Mouse (Mus musculus) thymus, postnatal 10 days (tissue): ENCODE data around the gene Prx.
A peak's percentile ranks its signal among the peaks of the same experiment; 100 is the strongest.
"Not testable (repeated sequence)": the region's sequence is repeated elsewhere in the genome, so short reads cannot be mapped to it uniquely, and the experiment has no call there.

Experiments
- DNase-seq, 2 experiments: peaks; one replicate each; pipeline ENCODE4 v3.0.0; 2021; ENCODE audit warnings: low spot score in 2 of 2

The Prx gene

GRCm38 (mm10) chr7:27483860-27484259 lies 15.3 kb upstream of the Prx start:
- no peak for DNase-seq

DNA sequence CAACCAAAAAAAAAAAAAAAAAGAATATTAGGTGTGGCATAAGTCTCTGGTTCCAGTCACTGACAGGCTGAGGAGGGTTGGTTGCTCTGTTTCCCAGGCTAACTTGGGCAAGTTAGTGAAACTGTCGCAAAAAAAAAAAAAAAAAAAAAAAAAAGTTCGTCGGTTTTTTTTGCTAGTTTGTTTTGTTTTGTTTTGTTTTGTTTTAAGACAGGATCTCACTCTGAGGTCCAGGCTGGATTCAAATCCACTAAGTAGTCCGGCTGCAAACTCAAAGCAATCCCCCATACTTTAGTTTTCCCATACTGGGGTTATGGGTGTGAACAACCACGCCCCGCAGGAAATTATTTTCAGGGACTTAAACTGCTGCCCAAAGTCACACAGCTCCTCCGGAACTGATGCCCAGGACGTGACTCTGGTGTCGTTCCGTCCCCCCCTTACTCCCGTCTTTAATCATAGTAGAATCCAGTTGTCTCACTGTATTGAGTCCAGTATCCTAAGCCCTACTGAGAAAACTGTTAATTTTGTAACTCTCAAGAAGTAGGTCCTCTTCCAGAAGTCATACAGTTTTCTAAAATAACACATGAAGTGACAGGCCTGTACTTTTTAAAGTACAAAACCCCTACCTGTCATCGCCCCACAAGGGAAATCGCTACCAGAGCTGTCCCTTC lies 12.9 kb upstream of the Prx start:
- DNase-seq, result peak; percentile 25 to 43

DNA sequence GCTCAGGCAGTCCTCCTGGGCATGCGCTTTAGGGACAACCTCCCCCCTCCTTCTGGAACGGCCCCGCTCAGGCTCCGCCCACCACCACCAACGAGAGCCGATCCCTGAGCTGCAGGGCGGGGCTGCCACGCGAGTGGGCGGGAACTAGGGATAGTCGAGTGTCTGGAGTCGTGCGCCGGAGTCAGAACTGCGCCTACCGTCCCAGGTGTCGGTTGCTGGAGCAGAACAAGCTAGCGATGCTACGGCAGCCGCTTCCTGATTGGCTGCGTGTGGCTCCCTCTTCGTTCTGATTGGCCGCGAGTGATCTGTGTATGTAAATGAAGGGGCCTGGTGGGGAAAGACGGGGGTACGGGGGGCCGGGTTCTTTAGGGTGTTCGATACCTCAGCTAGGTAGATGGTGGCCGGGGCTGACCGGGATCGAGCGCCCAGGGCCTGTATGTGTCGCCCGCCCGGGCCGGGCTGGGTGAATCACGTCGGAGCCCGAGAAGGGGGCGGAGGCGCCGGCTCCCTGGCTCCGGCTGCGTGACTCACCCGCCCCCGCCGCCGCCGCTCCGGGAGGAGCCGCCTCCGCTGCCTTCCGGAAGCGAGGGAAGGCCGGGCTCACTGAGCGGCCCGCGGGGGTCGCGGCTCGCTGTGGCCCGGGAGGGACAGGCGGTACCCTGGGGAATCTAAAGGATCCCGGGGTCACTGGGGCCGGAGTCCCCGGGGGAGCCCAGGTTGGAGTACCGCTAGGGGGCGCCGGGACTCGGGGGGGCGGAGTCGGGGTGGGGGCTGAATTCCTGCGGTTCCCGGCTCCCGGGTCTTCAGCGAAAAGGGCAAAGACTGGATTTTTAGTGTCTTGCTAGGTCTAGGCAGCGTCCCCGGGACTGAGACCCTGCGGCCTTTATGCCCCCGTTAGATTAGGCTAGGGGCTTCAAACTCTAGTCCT lies 12.1 kb upstream of the Prx start, which contains the start of gene Sertad1:
Gene Sertad1 (plus strand): TSS at position 141 of the 928 bp plus-strand sequence.
- peak; percentile 99 to 100 for DNase-seq

GRCm38 (mm10) chr7:27487740-27488268 lies 11.3 kb upstream of the Prx start:
- peak in 1 of 2 experiments; percentile 38 for DNase-seq

DNA sequence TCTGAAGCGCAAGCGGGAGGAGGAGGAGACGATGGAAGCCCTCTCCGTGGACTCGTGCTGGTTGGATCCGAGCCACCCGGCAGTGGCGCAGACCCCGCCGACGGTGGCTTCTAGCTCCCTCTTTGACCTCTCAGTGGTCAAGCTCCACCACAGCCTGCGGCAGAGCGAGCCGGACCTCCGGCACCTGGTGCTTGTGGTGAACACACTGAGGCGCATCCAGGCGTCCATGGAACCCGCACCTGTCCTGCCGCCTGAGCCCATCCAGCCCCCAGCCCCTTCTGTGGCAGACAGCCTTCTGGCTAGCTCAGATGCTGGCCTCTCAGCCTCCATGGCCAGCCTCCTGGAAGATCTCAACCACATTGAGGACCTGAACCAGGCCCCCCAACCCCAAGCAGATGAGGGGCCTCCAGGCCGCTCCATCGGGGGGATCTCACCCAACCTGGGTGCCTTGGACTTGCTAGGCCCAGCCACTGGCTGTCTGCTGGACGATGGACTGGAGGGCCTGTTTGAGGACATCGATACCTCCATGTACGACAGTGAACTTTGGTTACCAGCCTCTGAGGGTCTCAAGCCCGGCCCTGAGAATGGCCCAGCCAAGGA lies 9.8 kb upstream of the Prx start:
- no peak for DNase-seq

DNA sequence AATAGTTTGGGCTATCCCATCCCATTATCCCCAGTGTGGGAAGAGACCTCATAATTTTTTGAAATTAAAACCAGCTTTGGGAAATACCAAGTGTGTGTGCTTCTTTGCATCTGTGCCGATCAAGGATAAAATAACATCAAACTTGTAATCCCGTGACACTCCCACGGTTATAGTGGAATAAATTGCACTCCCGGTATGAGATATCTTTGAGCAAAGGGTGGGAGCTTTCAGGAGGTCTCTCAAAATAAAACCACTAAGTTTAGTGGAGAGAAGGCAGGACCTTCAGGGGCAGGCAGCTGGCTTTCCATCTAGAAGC lies 8.9 kb upstream of the Prx start:
- no peak for DNase-seq

- DNase-seq, result peak; percentile 84 to 93
Measured at GRCm38 (mm10) chr7:27490543-27491329, 8.4 kb upstream of the Prx start.

DNA sequence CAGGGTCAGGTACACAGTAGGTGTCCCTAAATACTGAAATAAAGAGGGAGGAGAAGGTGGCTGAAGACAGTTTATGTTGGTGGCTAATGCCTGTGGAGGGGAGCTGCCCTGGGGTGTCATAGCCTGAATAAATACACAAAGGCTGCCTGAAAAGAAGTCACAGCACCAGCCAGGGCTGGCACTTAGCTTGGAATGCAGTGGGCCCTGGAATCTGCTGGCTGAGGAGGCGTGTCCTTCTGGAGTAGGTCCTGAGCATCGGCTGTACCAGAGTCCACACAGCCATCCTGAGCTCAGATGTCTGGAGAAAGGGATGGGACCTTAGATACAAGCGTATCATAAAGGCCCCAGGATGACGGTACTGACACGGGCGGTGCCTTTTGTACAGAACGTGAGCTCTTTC lies 7.3 kb upstream of the Prx start:
- DNase-seq, result no peak

- DNase-seq, result no peak
Measured at GRCm38 (mm10) chr7:27493022-27493421, 6.1 kb upstream of the Prx start.

GRCm38 (mm10) chr7:27493450-27493849 lies 5.7 kb upstream of the Prx start:
- no peak for DNase-seq

DNA sequence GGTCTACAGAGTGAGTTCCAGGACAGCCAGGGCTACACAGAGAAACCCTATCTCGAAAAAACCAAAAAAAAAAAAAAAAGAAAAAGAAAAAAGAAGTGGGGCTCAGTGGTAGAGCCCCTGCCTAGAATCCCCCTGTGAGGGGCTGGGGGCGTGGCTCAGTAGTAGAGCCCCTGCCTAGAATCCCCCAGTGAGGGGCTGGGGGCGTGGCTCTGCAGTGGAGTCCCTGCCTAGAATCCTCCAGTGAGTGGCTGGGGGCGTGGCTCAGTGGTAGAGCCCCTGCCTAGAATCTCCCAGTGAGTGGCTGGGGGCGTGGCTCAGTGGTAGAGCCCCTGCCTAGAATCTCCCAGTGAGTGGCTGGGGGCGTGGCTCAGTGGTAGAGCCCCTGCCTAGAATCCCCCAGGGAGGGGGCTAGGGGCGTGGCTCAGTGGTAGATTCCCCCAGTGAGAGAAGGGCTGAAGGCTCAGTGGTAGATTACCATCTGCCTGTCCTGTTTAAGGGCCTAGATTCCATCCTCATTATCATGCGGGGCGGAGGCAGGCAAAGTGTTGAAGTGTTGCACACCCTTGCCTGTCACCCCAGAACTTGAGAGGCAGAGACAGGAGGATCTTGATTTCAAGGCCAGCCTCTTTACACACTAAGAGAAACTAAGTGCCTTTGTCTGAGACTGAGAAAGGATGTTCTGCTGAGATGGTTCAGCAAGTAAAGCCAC lies 4.3 kb upstream of the Prx start:
- DNase-seq, result not testable (repeated sequence)

- no peak for DNase-seq
Measured at GRCm38 (mm10) chr7:27501620-27502019, 2.5 kb downstream of the Prx start.

GRCm38 (mm10) chr7:27506765-27507370 lies 7.7 kb downstream of the Prx start:
- no peak for DNase-seq

GRCm38 (mm10) chr7:27507711-27508647 lies 8.9 kb downstream of the Prx start:
- DNase-seq, result peak; percentile 92 to 95

DNA sequence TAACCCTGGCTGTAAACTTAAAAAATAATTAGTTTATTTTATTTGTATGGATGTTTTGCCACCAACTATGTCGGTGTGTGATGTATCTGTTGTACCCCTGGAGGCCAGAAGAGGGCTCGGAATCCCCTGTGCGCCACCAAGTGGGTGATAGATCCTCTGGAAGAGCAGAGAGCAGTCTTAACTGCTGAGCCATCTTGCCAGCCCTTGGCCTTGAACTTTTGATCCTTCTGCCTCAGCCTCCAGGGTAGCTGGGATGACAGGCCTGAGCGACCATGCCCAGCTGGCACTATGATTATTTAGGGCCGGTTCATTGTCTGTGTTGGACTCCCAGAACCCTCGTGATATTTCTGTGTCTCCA lies 9.5 kb downstream of the Prx start:
- peak; percentile 57 to 69 for DNase-seq

GRCm38 (mm10) chr7:27510809-27511208 lies 11.7 kb downstream of the Prx start:
- DNase-seq, result no peak

- no peak for DNase-seq
Measured at GRCm38 (mm10) chr7:27514961-27515360, 15.8 kb downstream of the Prx start.

DNA sequence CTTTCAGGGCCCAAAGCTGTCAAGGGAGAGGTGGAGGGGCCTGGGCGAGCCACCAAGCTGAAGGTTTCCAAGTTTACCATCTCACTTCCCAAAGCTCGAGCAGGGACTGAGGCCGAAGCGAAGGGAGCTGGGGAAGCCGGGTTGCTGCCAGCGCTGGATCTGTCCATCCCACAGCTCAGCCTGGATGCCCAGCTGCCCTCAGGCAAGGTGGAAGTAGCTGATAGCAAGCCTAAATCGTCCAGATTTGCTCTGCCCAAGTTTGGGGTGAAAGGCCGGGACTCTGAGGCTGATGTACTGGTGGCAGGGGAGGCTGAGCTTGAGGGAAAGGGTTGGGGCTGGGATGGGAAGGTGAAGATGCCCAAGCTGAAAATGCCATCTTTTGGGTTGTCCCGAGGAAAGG lies 19.2 kb downstream of the Prx start:
- no peak for DNase-seq

DNA sequence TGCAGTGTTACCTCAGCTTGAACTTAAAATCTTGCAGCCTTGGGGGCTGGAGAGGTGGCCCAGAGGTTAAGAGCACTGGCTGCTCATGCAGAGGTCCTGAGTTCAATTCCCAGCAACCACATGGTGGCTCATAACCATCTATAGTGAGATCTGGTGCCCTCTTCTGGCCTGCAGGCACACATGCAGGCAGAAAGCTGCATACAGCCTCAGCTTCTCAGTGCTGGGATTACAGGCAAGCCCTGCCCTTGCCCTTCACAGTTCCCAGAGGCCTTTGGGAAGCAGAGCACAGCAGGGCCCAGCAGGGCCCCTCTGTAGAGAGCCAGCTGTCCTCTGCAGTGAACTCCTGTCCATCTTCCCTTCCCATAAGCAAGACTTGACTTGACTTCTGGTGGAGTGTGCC lies 21.0 kb downstream of the Prx start:
- no peak for DNase-seq

- no peak for DNase-seq
Measured at GRCm38 (mm10) chr7:27520599-27520998, 21.5 kb downstream of the Prx start.
